Mouse (Mus musculus): ENCODE data around the gene Acsl1.

DNA sequence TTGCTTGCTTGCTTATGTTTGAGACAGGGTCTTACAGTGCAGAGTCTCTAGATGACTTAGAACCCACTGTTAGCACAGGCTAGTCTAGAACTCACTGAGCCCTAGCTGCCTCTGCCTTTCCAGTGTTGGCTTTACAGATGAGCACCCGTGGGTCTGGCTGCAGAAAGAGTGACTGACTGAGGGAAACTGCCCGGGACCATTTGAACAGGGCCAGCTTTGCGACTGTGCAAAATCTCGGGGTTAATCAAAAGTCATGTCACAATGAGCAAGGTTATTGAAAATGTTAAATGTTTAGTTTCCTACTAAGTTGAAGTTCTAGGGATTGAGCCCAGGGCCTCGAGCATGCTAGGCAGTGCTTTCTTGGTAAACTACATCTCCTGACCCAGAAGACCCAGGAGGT lies 75.0 kb downstream of the Acsl1 start:
- TF ChIP-seq EP300 (IDR thresholded peaks at IDR 0.05; ENCODE audit: low read depth) (no peak), CTCF (IDR thresholded peaks at IDR 0.05; ENCODE audit: low read depth) (no peak)
